Mouse (Mus musculus): ENCODE data around the gene Apol7c. TPM values are rescaled to one million over a fixed set of nuclear protein-coding genes. Genes with fewer than 3 reads are reported as not detected.
"Not testable (repeated sequence)": the region's sequence is repeated elsewhere in the genome, so short reads cannot be mapped to it uniquely, and the experiment has no call there.

Gene Apol7c
- not detected in 2 replicates for polyA plus RNA-seq (2015; fragmentation: Nextera tagmentation; extraction: Ambion mirVana)

- no peaks in the 10 kb centered on the region for H3K4me1 ChIP-seq (ENCODE audit: control insufficient read depth, insufficient read depth, low read length)
- no peak within 1 kb of the TSS for H3K4me2 ChIP-seq (ENCODE audit: low read length)
- no peaks in the 10 kb centered on the region for H3K27me3 ChIP-seq (ENCODE audit: control insufficient read depth, insufficient read depth, low read depth, low read length)
- no peaks in the 10 kb centered on the region for H3K9me3 ChIP-seq (replicated peaks; ENCODE audit: control insufficient read depth, low read length, poor library complexity, severe bottlenecking)
- H3K27ac ChIP-seq (ENCODE audit: low read length): no peak within 1 kb of the TSS
- no peak within 1 kb of the TSS for H3K9ac ChIP-seq (ENCODE audit: low read depth, low read length)
- no peak for ATAC-seq
- H3K36me3 ChIP-seq (ENCODE audit: control insufficient read depth, insufficient read depth, low read length): no peaks in the 10 kb centered on the region
- H3K4me3 ChIP-seq (ENCODE audit: low read depth, low read length): no peak within 1 kb of the TSS
Measured at GRCm38 (mm10) chr15:77533216-77533615, at the start of gene Apol7c. Gene Apol7c (minus strand): TSS chr15:77533316.

DNA sequence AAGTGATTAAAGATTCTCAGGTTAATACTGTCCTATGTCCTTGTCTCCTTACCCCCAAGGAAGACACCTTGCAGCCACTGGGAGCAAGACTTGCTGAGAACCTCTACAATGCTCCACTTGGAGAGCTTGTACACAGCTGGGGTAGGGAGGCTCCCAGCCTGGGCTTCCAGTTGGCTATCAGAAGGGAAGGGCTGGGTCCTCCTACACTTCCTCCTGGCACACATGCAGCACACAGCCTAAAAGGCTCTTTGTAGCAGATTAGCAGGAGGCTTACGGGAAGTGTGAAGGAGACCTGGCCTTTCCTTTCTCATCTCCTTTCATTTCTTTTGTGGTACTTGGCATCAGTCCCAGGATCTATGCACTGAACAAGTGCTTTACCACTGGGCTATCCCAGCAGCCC, 48.6 kb upstream of the Apol7c start:
- no peak for ATAC-seq
- 35% methylated on average over 1 of the region's 1 CpGs for WGBS
- H3K4me2 ChIP-seq (ENCODE audit: low read length): no peak overlapping the region
- H3K4me3 ChIP-seq (ENCODE audit: low read depth, low read length): no peak overlapping the region
- no peaks in the 10 kb centered on the region for H3K27me3 ChIP-seq (ENCODE audit: control insufficient read depth, insufficient read depth, low read depth, low read length)
- H3K36me3 ChIP-seq (ENCODE audit: control insufficient read depth, insufficient read depth, low read length): no peaks in the 10 kb centered on the region
- no peaks in the 10 kb centered on the region for H3K4me1 ChIP-seq (ENCODE audit: control insufficient read depth, insufficient read depth, low read length)
- H3K9me3 ChIP-seq (replicated peaks; ENCODE audit: control insufficient read depth, low read length, poor library complexity, severe bottlenecking): peaks cover 7% of the 10 kb centered on the region; the same call in 1 of the 2 replicates
- no peak overlapping the region for H3K27ac ChIP-seq (ENCODE audit: low read length)
- H3K9ac ChIP-seq (ENCODE audit: low read depth, low read length): no peak overlapping the region

GRCm38 (mm10) chr15:77579311-77579710, 46.2 kb upstream of the Apol7c start:
- no peak overlapping the region for H3K4me2 ChIP-seq (ENCODE audit: low read length)
- no peak overlapping the region for H3K27ac ChIP-seq (ENCODE audit: low read length)
- H3K9ac ChIP-seq (ENCODE audit: low read depth, low read length): no peak overlapping the region
- H3K36me3 ChIP-seq (ENCODE audit: control insufficient read depth, insufficient read depth, low read length): no peaks in the 10 kb centered on the region
- H3K9me3 ChIP-seq (replicated peaks; ENCODE audit: control insufficient read depth, low read length, poor library complexity, severe bottlenecking): peaks cover 7% of the 10 kb centered on the region; the same call in 1 of the 2 replicates
- no peaks in the 10 kb centered on the region for H3K4me1 ChIP-seq (ENCODE audit: control insufficient read depth, insufficient read depth, low read length)
- WGBS: 96% methylated on average over 4 of the region's 4 CpGs
- H3K4me3 ChIP-seq (ENCODE audit: low read depth, low read length): no peak overlapping the region
- no peak for ATAC-seq
- H3K27me3 ChIP-seq (ENCODE audit: control insufficient read depth, insufficient read depth, low read depth, low read length): no peaks in the 10 kb centered on the region

DNA sequence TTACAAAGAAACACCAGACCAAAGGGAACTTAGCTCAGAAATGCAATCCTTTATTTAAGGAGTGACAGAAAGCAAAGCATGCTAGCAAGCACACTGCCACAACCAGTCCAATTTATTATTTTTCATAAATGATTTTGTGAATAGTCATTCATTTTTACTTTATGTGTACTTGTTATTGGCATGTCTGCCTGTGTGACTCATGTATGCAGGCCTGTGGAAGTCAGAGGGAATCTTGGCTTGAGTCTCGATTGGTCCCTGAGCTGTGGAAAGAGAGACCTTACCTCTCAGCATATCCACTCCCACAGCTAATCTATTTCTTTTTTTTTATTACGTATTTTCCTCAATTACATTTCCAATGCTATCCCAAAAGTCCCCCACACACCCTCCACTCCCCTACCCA, 45.7 kb upstream of the Apol7c start:
- Histone ChIP-seq H3K9me3 (replicated peaks; ENCODE audit: control insufficient read depth, low read length, poor library complexity, severe bottlenecking) (peaks cover 5% of the 10 kb centered on the region; the same call in 1 of the 2 replicates), H3K27ac (ENCODE audit: low read length) (no peak overlapping the region), H3K4me2 (ENCODE audit: low read length) (no peak overlapping the region), H3K27me3 (ENCODE audit: control insufficient read depth, insufficient read depth, low read depth, low read length) (no peaks in the 10 kb centered on the region), H3K4me1 (ENCODE audit: control insufficient read depth, insufficient read depth, low read length) (no peaks in the 10 kb centered on the region), H3K9ac (ENCODE audit: low read depth, low read length) (no peak overlapping the region), H3K36me3 (ENCODE audit: control insufficient read depth, insufficient read depth, low read length) (no peaks in the 10 kb centered on the region), H3K4me3 (ENCODE audit: low read depth, low read length) (no peak overlapping the region)
- WGBS: 89% methylated on average over 2 of the region's 2 CpGs
- ATAC-seq: no peak

DNA sequence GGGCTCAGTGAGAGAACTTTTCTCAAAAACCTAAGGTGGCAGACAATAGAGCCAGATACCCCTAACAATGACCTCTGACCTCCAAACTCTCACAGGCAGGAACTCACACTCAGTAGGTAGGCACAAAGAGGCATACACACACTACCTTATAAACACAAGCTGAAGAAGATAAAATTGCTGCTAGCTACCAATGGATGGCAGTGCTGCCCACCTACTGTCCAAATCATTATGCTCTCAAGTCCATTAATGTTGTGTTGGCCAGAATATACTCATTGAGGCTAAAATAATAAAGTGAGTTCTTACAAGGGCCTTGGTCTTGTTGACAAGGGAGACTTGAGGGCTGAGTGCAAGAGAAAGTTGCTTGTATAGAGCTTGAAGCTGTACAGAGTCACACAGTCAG, 30.1 kb upstream of the Apol7c start:
- H3K4me2 ChIP-seq (ENCODE audit: low read length): no peak overlapping the region
- H3K27ac ChIP-seq (ENCODE audit: low read length): no peak overlapping the region
- no peak for ATAC-seq
- H3K27me3 ChIP-seq (ENCODE audit: control insufficient read depth, insufficient read depth, low read depth, low read length): no peaks in the 10 kb centered on the region
- H3K4me1 ChIP-seq (ENCODE audit: control insufficient read depth, insufficient read depth, low read length): no peaks in the 10 kb centered on the region
- no peaks in the 10 kb centered on the region for H3K9me3 ChIP-seq (replicated peaks; ENCODE audit: control insufficient read depth, low read length, poor library complexity, severe bottlenecking)
- no peak overlapping the region for H3K4me3 ChIP-seq (ENCODE audit: low read depth, low read length)
- H3K9ac ChIP-seq (ENCODE audit: low read depth, low read length): no peak overlapping the region
- no peaks in the 10 kb centered on the region for H3K36me3 ChIP-seq (ENCODE audit: control insufficient read depth, insufficient read depth, low read length)

DNA sequence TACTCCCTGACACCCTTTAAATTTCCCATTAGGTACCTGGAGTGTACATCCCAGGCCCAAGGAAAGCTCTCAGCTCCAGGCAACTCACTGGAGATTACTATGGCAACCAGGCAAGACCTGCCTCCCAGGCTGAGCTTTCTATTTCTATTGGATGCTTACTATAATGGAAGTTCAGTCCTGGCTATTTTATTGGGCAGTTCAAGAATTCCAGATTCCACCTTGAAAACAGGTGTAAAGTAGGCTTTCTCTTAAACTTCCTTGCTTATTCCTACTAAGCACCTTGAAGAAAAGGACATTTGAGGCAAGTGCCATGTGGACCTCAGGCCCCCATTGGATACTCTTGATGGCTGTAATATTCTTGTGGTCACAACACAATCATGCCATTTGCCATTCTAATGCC, 28.7 kb upstream of the Apol7c start, which contains the start of gene 1700025B11Rik:
1700025B11Rik (minus strand) TSS at position 101 of the 400 bp plus-strand sequence.
- Histone ChIP-seq H3K4me1 (ENCODE audit: control insufficient read depth, insufficient read depth, low read length) (no peaks in the 10 kb centered on the region), H3K4me2 (ENCODE audit: low read length) (no peak within 1 kb of the TSS), H3K9me3 (replicated peaks; ENCODE audit: control insufficient read depth, low read length, poor library complexity, severe bottlenecking) (no peaks in the 10 kb centered on the region), H3K36me3 (ENCODE audit: control insufficient read depth, insufficient read depth, low read length) (no peaks in the 10 kb centered on the region), H3K9ac (ENCODE audit: low read depth, low read length) (no peak within 1 kb of the TSS), H3K27ac (ENCODE audit: low read length) (no peak within 1 kb of the TSS), H3K4me3 (ENCODE audit: low read depth, low read length) (no peak within 1 kb of the TSS), H3K27me3 (ENCODE audit: control insufficient read depth, insufficient read depth, low read depth, low read length) (no peaks in the 10 kb centered on the region)
- ATAC-seq: no peak

GRCm38 (mm10) chr15:77539221-77539620, 6.1 kb upstream of the Apol7c start:
- ATAC-seq; H3K27ac ChIP-seq (ENCODE audit: low read length); H3K4me3 ChIP-seq (ENCODE audit: low read depth, low read length); H3K27me3 ChIP-seq (ENCODE audit: control insufficient read depth, insufficient read depth, low read depth, low read length); H3K9me3 ChIP-seq (replicated peaks; ENCODE audit: control insufficient read depth, low read length, poor library complexity, severe bottlenecking); H3K4me1 ChIP-seq (ENCODE audit: control insufficient read depth, insufficient read depth, low read length); H3K36me3 ChIP-seq (ENCODE audit: control insufficient read depth, insufficient read depth, low read length); H3K4me2 ChIP-seq (ENCODE audit: low read length); H3K9ac ChIP-seq (ENCODE audit: low read depth, low read length): not testable (repeated sequence)
- WGBS: 31% methylated on average over 1 of the region's 1 CpGs

- H3K4me2 ChIP-seq (ENCODE audit: low read length); ATAC-seq; H3K36me3 ChIP-seq (ENCODE audit: control insufficient read depth, insufficient read depth, low read length); H3K9me3 ChIP-seq (replicated peaks; ENCODE audit: control insufficient read depth, low read length, poor library complexity, severe bottlenecking); H3K27me3 ChIP-seq (ENCODE audit: control insufficient read depth, insufficient read depth, low read depth, low read length); H3K4me3 ChIP-seq (ENCODE audit: low read depth, low read length); H3K27ac ChIP-seq (ENCODE audit: low read length); H3K9ac ChIP-seq (ENCODE audit: low read depth, low read length); H3K4me1 ChIP-seq (ENCODE audit: control insufficient read depth, insufficient read depth, low read length): not testable (repeated sequence)
- WGBS: 25% methylated on average over 6 of the region's 6 CpGs
Measured at GRCm38 (mm10) chr15:77523186-77523843, 9.8 kb downstream of the Apol7c start.

- H3K4me3 ChIP-seq (ENCODE audit: low read depth, low read length); H3K9ac ChIP-seq (ENCODE audit: low read depth, low read length); H3K9me3 ChIP-seq (replicated peaks; ENCODE audit: control insufficient read depth, low read length, poor library complexity, severe bottlenecking); H3K36me3 ChIP-seq (ENCODE audit: control insufficient read depth, insufficient read depth, low read length); H3K4me2 ChIP-seq (ENCODE audit: low read length); H3K27me3 ChIP-seq (ENCODE audit: control insufficient read depth, insufficient read depth, low read depth, low read length); ATAC-seq; H3K27ac ChIP-seq (ENCODE audit: low read length); H3K4me1 ChIP-seq (ENCODE audit: control insufficient read depth, insufficient read depth, low read length): not testable (repeated sequence)
- 74% methylated on average over 4 of the region's 4 CpGs for WGBS
Measured at GRCm38 (mm10) chr15:77520596-77520995, 12.5 kb downstream of the Apol7c start.

Data from midbrain, embryonic 16.5 days (tissue).